Mouse (Mus musculus) ES-Bruce4 (cell line): ENCODE measurements around the gene Pikfyve. TPM values are rescaled to one million over a fixed set of nuclear protein-coding genes. Genes with fewer than 3 reads are reported as not detected.

Experiments
- H3K27ac ChIP-seq: 2 replicates; pipeline ENCODE4 v1.5.1; 2012; ENCODE audit warnings: low read length, inconsistent platforms; ENCODE audit not compliant: insufficient read depth
- H3K27me3 ChIP-seq: 2 replicates; pipeline ENCODE4 v1.6.1; 2012; ENCODE audit warnings: mild to moderate bottlenecking, low read length, inconsistent platforms; ENCODE audit not compliant: control insufficient read depth, poor library complexity, insufficient read depth, severe bottlenecking
- H3K36me3 ChIP-seq: 2 replicates; pipeline ENCODE4 v1.6.1; 2012; ENCODE audit warnings: inconsistent platforms, mild to moderate bottlenecking, low read length, moderate library complexity; ENCODE audit not compliant: control insufficient read depth, poor library complexity, insufficient read depth, severe bottlenecking
- H3K4me1 ChIP-seq: one replicate; pipeline ENCODE4 v1.8.1; 2011; ENCODE audit warnings: low read length; ENCODE audit not compliant: control insufficient read depth, insufficient read depth
- H3K4me3 ChIP-seq: 2 replicates; pipeline ENCODE4 v1.5.1; 2011; ENCODE audit warnings: low read depth, mild to moderate bottlenecking, low read length
- H3K9ac ChIP-seq: 2 replicates; pipeline ENCODE4 v1.6.1; 2012; ENCODE audit warnings: low read depth, mild to moderate bottlenecking, inconsistent platforms; ENCODE audit not compliant: poor library complexity, severe bottlenecking
- H3K9me3 ChIP-seq: replicated peaks from 2 replicates; pipeline ENCODE4 v1.6.1; 2012; ENCODE audit warnings: mild to moderate bottlenecking, low read length, inconsistent platforms; ENCODE audit not compliant: control insufficient read depth, poor library complexity, insufficient read depth, severe bottlenecking
- CTCF ChIP-seq: IDR thresholded peaks from one replicate; pipeline ENCODE4 v1.8.1; 2011; ENCODE audit warnings: low read depth, low read length
- EP300 ChIP-seq: IDR thresholded peaks from 2 replicates; pipeline ENCODE4 v1.6.1; 2011; ENCODE audit warnings: low read depth, low read length; ENCODE audit not compliant: insufficient read depth
- POLR2A ChIP-seq: IDR thresholded peaks from one replicate; pipeline ENCODE4 v1.8.1; 2011; ENCODE audit warnings: low read length; ENCODE audit not compliant: insufficient read depth
- polyA plus RNA-seq: library from polyadenylated mRNA; stranded (reverse); fragments of >200 nt; gene quantifications from 2 replicates; pipeline ENCODE4 v1.2.4, GENCODE M21; 2011; ENCODE audit warnings: low read depth; ENCODE audit not compliant: missing spikeins, insufficient read depth, insufficient read length

Pikfyve gene
- polyA plus RNA-seq = 53.6 and 59.9 TPM in 2 replicates

DNA sequence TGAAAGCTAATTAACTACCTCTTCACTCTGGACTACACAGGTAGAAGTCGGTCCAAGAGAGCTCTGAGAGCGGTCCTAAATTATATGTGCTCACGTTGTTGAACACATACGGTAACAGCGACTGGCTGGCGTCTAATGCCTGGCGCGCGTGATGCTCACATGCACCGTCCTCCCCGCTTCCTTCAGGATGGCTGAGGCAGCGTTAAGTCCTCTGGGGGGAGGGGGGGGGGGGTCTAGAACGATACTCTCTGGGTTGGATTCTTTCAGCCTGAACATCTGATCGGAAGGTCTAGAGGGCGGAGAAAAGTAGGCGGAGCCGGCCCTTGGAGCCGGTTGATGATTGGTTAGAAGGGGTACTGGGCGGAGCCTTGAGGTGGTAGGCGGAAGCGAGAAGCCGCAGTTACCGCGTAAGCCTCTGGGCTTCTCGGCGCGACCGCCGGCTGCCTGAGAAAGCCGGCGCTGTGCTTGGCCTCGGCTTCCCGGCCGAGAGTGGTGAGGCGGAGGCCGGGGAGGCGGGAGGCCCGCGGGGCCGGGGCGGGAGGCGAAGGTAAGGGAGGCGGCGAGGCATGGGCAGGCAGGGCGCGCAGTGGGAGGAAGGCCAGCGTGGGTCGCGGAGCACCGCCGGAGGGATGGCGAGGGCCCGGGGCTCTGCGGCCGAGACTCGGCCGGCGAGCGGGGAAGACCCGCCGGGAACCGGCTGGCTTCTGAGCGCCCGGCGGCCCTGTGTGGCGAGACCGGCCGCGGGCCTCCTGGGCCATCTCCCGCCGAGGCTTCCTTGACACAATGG, at the start of gene Pikfyve, which contains the start of gene Idh1:
Gene Pikfyve (plus strand): TSS at position 397 of the 787 bp plus-strand sequence.
Gene Idh1 (minus strand): TSS at position 214 of the 787 bp plus-strand sequence.
- H3K4me3 ChIP-seq = peak within 1 kb of the TSS; percentile 90
- H3K9ac ChIP-seq = peak within 1 kb of the TSS; percentile 76
- H3K36me3 ChIP-seq = peaks cover 4% of the 10 kb centered on the region
- H3K27ac ChIP-seq = peak within 1 kb of the TSS; percentile 38
- peak; percentile 45; the same call in 1 of the 2 replicates for TF ChIP-seq EP300
- peak; percentile 11 for TF ChIP-seq POLR2A
- TF ChIP-seq CTCF = no peak
- H3K9me3 ChIP-seq = no peaks in the 10 kb centered on the region
- H3K27me3 ChIP-seq = no peaks in the 10 kb centered on the region
- no peaks in the 10 kb centered on the region for H3K4me1 ChIP-seq

DNA sequence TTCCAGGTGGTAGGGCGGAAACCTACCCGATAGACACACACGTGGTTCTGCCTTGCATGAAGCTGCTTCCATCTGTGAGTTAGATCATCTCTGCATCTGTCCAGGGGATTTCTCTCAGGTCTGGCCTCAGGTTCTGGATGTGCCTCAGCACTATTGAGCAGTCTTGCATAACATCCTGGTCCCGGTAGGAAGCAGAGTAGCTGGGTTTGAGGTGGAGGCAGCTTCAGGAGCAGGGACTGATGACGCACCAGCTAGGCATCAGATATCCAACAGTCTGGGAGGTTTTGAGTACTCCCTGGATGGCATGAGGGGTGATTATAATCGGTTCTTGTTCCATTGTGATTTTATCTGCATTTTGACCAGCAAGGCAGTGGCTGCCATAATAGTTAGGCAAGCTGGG, 48.9 kb upstream of the Pikfyve start:
- H3K9me3 ChIP-seq = peaks cover 3% of the 10 kb centered on the region
- TF ChIP-seq CTCF (no peak), POLR2A (no peak), EP300 (no peak)

DNA sequence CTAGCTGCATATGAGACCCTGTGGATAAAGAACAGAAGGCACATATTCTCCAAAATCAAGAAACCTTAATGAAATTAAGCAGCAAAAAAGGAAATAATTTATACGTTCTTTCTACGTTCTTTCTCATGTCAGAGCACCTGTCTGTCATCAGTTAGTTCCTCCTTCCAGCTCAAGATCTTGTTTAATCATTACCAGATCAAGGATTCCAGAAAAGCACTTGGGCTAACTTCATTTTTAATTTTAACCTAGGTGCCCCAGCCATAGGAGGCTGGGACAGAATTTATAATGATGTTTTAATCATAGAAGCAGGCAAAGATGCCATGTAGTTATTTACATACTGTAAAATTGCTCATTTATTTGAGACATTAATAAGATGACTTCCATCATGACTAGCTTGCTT, 41.7 kb upstream of the Pikfyve start:
- Histone ChIP-seq H3K27me3 (no peaks in the 10 kb centered on the region), H3K36me3 (no peaks in the 10 kb centered on the region), H3K4me3 (no peak overlapping the region), H3K27ac (no peak overlapping the region), H3K9ac (no peak overlapping the region), H3K4me1 (no peaks in the 10 kb centered on the region), H3K9me3 (peaks cover 10% of the 10 kb centered on the region)
- TF ChIP-seq POLR2A (no peak), EP300 (no peak), CTCF (no peak)

More for the DNA sequence above, 48.9 kb upstream of the Pikfyve start:
- Histone ChIP-seq H3K9ac (no peak overlapping the region), H3K4me1 (no peaks in the 10 kb centered on the region), H3K27me3 (peaks cover 1% of the 10 kb centered on the region; the same call in 1 of the 2 replicates), H3K36me3 (no peaks in the 10 kb centered on the region), H3K4me3 (no peak overlapping the region), H3K27ac (no peak overlapping the region)

GRCm38 (mm10) chr1:65146601-65147000, 39.9 kb upstream of the Pikfyve start:
- Histone ChIP-seq H3K27ac (no peak overlapping the region), H3K36me3 (no peaks in the 10 kb centered on the region), H3K4me3 (no peak overlapping the region), H3K27me3 (no peaks in the 10 kb centered on the region), H3K9ac (no peak overlapping the region), H3K4me1 (no peaks in the 10 kb centered on the region), H3K9me3 (peaks cover 10% of the 10 kb centered on the region)
- TF ChIP-seq POLR2A (no peak), EP300 (no peak), CTCF (no peak)

- Histone ChIP-seq H3K9ac (no peak overlapping the region), H3K9me3 (peaks cover 8% of the 10 kb centered on the region), H3K4me3 (no peak overlapping the region), H3K36me3 (no peaks in the 10 kb centered on the region), H3K4me1 (no peaks in the 10 kb centered on the region), H3K27ac (no peak overlapping the region), H3K27me3 (no peaks in the 10 kb centered on the region)
- no peak for TF ChIP-seq CTCF
Measured at GRCm38 (mm10) chr1:65147326-65147725, 39.2 kb upstream of the Pikfyve start.

- Histone ChIP-seq H3K27ac (no peak overlapping the region), H3K4me1 (no peaks in the 10 kb centered on the region)
- TF ChIP-seq EP300 (no peak), POLR2A (no peak), CTCF (no peak)
Measured at GRCm38 (mm10) chr1:65147971-65148370, 38.5 kb upstream of the Pikfyve start.

More at GRCm38 (mm10) chr1:65147971-65148370, 38.5 kb upstream of the Pikfyve start:
- Histone ChIP-seq H3K27me3 (no peaks in the 10 kb centered on the region), H3K9me3 (peaks cover 5% of the 10 kb centered on the region; the same call in 1 of the 2 replicates), H3K9ac (no peak overlapping the region), H3K4me3 (no peak overlapping the region), H3K36me3 (no peaks in the 10 kb centered on the region)
